Mouse (Mus musculus) E14TG2a.4 (cell line): ENCODE results near the gene Runx3.

Source experiments
- H3K27me3 ChIP-seq: 2 replicates; pipeline ENCODE4 v1.6.1; 2014; ENCODE audit warnings: low read length, control low read depth; ENCODE audit not compliant: insufficient read depth
- H3K36me3 ChIP-seq: 2 replicates; pipeline ENCODE4 v1.6.1; 2014; ENCODE audit warnings: low read length, control low read depth; ENCODE audit not compliant: insufficient read depth
- H3K4me1 ChIP-seq: replicated peaks from 2 replicates; pipeline ENCODE4 v1.6.1; 2014; ENCODE audit warnings: low read depth, low read length, control low read depth
- H3K4me3 ChIP-seq: replicated peaks from 2 replicates; pipeline ENCODE4 v1.5.1; 2014; ENCODE audit warnings: mild to moderate bottlenecking, low read length
- H3K9me3 ChIP-seq: 2 replicates; pipeline ENCODE4 v1.6.1; 2014; ENCODE audit warnings: low read length, control low read depth
- CTCF ChIP-seq: conservative IDR thresholded peaks from 2 replicates; pipeline ENCODE4 v1.5.1; 2014; ENCODE audit warnings: low read length
- NANOG ChIP-seq: IDR thresholded peaks from 2 replicates; pipeline ENCODE4 v1.6.1; 2014; ENCODE audit warnings: borderline replicate concordance, low read length, mixed read lengths
- POU5F1 ChIP-seq: IDR thresholded peaks from 2 replicates; pipeline ENCODE4 v1.6.1; 2014; ENCODE audit warnings: low read length, borderline replicate concordance

Gene Runx3

DNA sequence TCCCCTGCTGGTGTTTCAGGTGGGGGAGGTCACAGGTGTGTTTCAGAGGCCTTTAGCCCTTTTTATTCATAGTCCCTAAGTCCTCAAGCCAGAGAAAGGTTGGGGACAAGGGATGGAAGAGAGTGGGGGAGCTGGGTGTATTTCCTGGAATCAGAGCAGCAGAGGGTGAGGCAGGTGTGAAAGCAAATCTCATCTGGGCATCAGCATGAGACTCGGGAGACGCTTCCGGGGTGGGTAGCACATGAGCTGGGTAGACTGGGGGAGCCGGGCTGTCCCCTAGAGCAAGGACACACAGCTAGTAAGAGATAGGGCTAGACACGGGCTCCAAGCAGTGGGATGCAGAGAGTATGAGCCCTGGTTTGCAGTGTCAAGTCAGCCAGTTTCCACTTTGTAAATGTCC lies 16.7 kb upstream of the Runx3 start:
- TF ChIP-seq POU5F1 = no peak
- no peak for TF ChIP-seq NANOG
- no peak for TF ChIP-seq CTCF
- Histone ChIP-seq H3K4me3 (no peak overlapping the region), H3K27me3 (peaks cover 39% of the 10 kb centered on the region), H3K36me3 (no peaks in the 10 kb centered on the region), H3K4me1 (no peaks in the 10 kb centered on the region), H3K9me3 (no peaks in the 10 kb centered on the region)

DNA sequence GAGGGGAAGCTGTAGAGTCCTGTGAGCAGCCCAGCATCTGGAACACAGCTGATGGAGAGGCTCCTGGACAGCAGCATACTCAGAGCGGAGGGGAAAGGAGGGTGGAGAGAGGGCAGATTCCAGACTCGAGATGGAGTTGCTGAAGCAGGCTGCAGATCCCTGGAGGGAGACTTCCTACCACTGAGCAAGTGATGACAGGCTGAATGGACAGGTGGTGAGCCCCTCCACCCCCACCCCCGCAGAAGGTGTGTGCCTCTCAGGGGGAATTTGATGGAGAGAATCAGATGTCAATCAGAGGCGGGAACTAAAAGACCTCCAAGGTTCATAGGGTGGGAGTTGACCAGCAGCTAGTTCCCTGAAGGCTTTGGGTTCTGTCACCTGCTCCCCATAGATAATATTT lies 13.5 kb upstream of the Runx3 start:
- TF ChIP-seq POU5F1 (no peak), NANOG (no peak), CTCF (no peak)
- H3K4me1 ChIP-seq = no peaks in the 10 kb centered on the region; the same call in 1 of the 2 replicates
- peaks cover 50% of the 10 kb centered on the region for H3K27me3 ChIP-seq
- no peaks in the 10 kb centered on the region for H3K36me3 ChIP-seq
- no peaks in the 10 kb centered on the region for H3K9me3 ChIP-seq
- H3K4me3 ChIP-seq = no peak overlapping the region

DNA sequence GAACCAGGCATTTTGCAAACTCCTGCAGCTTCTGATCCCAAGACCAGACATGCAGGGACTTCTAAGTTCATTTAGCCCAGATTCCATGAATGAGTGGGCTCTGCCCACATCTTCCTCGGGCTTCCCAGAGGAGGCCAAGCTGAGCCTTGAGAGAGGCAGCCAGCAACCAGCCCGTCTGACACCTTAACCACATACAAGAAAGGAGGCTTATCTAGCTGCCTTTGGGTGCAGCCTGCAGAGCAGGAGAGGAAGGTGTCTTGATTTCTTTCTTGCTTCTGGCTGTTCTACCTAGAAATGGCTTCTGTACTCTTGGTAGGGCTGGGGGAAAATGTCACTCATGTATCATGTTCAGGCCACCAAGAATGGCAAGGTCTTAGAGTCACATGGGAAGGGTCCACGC lies 11.8 kb upstream of the Runx3 start:
- no peak overlapping the region for H3K4me3 ChIP-seq
- H3K36me3 ChIP-seq = no peaks in the 10 kb centered on the region
- no peaks in the 10 kb centered on the region for H3K9me3 ChIP-seq
- H3K4me1 ChIP-seq = no peaks in the 10 kb centered on the region; the same call in 1 of the 2 replicates
- peaks cover 45% of the 10 kb centered on the region for H3K27me3 ChIP-seq
- TF ChIP-seq NANOG (no peak), POU5F1 (no peak), CTCF (no peak)

DNA sequence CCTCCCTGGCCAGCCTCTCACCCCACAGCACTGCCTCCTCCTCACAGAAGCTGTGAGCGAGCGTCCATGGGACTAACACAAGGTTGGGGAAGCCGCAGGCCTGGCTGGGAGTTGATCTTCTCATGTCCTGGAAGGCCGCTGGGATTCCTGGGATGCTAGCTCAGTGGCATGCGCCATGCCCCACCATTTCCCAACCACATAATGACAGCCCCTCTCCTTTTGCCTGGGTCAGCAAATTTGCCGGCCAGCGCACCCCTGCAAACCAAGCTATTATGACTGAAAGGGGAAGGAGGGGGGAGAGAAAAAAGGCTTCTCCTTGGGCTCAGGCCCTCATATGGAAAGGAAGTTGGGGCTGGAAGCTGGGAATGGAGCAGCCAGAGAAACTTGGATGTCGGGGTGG lies 6.8 kb upstream of the Runx3 start:
- peaks cover 18% of the 10 kb centered on the region for H3K27me3 ChIP-seq
- H3K9me3 ChIP-seq = no peaks in the 10 kb centered on the region
- H3K36me3 ChIP-seq = no peaks in the 10 kb centered on the region
- H3K4me3 ChIP-seq = no peak overlapping the region
- no peak for TF ChIP-seq NANOG
- no peak for TF ChIP-seq POU5F1
- no peak for TF ChIP-seq CTCF
- H3K4me1 ChIP-seq = peaks cover 28% of the 10 kb centered on the region

DNA sequence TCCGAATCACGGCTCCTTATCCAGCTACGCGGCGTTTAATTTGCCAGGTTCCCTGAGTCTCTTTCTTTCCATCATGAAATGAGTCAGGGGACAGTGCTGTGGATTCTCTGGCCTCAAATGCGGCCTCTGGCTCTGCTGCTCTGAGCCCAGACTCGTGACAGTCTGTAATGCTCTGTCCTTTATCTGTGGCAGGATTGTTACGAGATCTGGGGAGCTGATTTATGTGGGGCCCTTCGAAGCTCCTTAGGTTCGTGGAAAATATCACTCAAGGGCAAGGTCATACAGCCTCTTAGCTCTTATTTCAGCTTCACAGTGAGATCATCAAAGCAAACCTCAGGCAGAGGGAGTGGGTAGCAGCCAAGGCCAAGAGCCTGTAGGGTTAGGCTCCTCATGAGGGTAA lies 6.2 kb upstream of the Runx3 start:
- Histone ChIP-seq H3K4me3 (no peak overlapping the region), H3K27me3 (peaks cover 13% of the 10 kb centered on the region), H3K4me1 (peaks cover 34% of the 10 kb centered on the region), H3K9me3 (no peaks in the 10 kb centered on the region), H3K36me3 (no peaks in the 10 kb centered on the region)
- TF ChIP-seq NANOG (no peak), POU5F1 (no peak), CTCF (no peak)

DNA sequence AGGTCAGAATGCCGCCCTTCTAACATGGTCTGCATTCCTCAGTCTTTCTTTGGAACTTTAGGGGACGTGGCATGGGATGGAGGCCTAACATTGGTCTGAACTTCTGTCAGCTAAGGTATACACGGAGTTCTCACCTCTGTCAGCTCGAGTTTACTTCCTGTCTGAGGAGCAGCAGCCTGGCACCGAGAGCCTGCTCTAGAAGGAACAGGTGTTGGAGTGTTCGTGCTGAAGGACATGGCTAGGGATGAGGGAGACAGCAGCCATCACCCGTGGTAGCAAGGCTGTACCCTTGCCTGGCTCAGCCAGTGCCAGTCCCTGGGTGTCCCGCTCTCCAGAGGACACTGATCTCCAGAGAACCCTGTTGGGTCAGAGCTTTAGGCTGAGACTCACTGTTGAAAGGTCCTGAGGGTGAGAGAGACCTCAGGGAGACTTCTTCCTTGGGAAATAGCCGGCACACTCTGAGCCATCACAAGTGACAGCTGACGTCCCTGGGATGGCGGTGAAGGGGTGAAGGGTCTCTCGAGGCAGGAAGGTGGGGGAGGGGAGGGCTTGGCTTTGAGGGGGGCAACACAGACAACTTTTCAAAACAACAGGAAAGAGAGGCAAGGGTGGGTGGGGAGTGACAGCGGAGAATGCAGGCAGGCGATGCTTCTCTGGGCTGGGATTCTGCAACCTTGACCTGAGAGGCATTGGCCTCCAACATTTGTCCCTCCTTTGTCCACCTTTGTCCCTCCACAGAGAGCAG lies 4.9 kb upstream of the Runx3 start:
- no peak for TF ChIP-seq POU5F1
- no peak for TF ChIP-seq NANOG
- TF ChIP-seq CTCF = no peak
- Histone ChIP-seq H3K4me1 (peaks cover 47% of the 10 kb centered on the region), H3K9me3 (no peaks in the 10 kb centered on the region), H3K27me3 (peaks cover 4% of the 10 kb centered on the region), H3K36me3 (no peaks in the 10 kb centered on the region), H3K4me3 (no peak overlapping the region)

DNA sequence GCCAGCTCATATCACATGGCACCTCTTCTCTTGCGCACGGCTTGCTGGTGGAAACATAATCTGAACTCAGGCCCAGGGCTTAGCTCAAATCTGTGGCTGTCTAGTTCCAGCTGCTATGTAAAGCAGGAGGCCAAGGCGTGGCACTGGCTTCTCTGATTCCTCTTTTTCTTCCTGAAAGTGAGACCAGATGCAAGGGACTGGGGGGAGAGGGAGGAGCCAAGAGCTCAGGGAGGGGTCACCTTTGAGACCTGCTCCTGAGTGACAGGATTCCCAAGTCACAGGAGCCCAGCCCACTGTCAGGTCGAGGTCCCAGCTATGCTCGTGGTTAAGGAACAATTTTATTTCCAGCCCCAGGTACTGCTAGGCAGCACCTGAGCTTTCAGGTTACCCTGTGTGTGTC lies 4.1 kb upstream of the Runx3 start:
- Histone ChIP-seq H3K36me3 (no peaks in the 10 kb centered on the region), H3K4me3 (no peak overlapping the region), H3K9me3 (no peaks in the 10 kb centered on the region), H3K4me1 (peaks cover 48% of the 10 kb centered on the region), H3K27me3 (peaks cover 4% of the 10 kb centered on the region)
- no peak for TF ChIP-seq CTCF

DNA sequence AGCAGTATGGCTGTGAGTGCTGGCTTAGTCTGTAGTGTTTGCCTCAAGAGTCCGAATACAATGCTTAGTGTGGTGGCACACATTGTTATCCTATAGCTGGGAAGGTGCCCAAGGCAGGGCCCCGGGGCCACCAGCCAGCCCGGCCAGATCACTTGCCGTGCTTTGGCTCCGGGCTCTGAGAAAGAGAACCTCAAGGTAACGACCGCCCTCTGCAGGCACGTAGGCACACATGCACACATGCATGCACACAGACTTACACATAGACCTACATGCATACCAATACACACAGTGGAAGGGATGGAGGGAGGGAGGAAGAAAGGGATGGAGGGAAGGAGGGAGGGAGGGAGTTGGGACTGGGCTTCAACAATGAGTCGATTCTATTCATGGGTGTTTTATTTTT lies 2.6 kb upstream of the Runx3 start:
- H3K4me1 ChIP-seq = peaks cover 48% of the 10 kb centered on the region
- TF ChIP-seq NANOG = no peak
- peak; percentile 19; the same call in 1 of the 2 replicates for TF ChIP-seq CTCF
- no peaks in the 10 kb centered on the region for H3K9me3 ChIP-seq
- no peaks in the 10 kb centered on the region for H3K36me3 ChIP-seq
- peaks cover 2% of the 10 kb centered on the region; the same call in 1 of the 2 replicates for H3K27me3 ChIP-seq
- no peak overlapping the region for H3K4me3 ChIP-seq

DNA sequence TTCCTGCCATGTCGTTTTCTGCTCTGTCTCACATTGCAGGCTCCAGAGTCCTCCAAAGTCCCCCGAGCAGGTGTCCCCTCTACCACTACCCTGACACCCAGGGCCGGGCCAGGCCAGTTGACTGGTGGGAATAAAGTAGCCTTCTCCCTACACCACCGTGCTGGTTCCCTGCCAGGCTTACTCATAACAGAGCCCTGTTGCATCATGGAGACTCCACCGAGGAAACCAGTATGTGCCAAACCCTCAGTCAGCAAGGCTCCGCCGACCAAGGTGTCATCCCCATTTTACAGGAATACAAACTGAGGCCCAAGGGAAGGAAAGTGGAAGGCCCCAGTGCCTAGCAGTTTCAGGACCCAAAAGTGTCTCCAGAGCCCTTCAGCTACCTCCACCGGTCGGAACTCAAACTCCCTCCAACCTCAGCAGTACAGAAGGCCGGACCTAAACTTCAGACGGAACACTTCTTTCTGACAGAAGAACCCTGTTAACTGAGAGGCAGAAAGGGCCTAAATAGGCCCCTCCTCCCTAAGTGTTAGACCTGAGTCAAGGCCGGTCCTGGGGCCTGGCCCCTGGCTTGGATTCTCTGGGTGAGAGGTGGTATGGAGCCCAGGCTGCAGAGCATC lies 1.5 kb upstream of the Runx3 start:
- Histone ChIP-seq H3K4me3 (no peak overlapping the region), H3K36me3 (no peaks in the 10 kb centered on the region), H3K4me1 (peaks cover 48% of the 10 kb centered on the region), H3K9me3 (no peaks in the 10 kb centered on the region), H3K27me3 (peaks cover 5% of the 10 kb centered on the region; the same call in 1 of the 2 replicates)
- TF ChIP-seq CTCF (no peak), POU5F1 (no peak), NANOG (no peak)
